Mouse (Mus musculus): ENCODE measurements at regions not wholly inside any gene's neighbourhood (a gene's known extent, or its start where the extent isn't known, plus 50 kb on each side); places are given as distances from the start of the nearest gene placed in this dataset.

- no peak for DNase-seq
Observed at GRCm38 (mm10) chr13:34462206-34462807, 117.3 kb upstream of the Slc22a23 start.

- no peak for DNase-seq
Observed at GRCm38 (mm10) chr13:34460969-34461368, 116.0 kb upstream of the Slc22a23 start.

- DNase-seq, result no peak
Observed at GRCm38 (mm10) chr13:34456051-34456450, 111.1 kb upstream of the Slc22a23 start.

GRCm38 (mm10) chr13:34446806-34447205, 101.8 kb upstream of the Slc22a23 start:
- DNase-seq, result no peak

- DNase-seq, result no peak
Observed at GRCm38 (mm10) chr13:34446327-34446726, 101.3 kb upstream of the Slc22a23 start.

- DNase-seq, result no peak
Observed at GRCm38 (mm10) chr13:34441347-34441746, 96.4 kb upstream of the Slc22a23 start.

GRCm38 (mm10) chr13:34427527-34427926, 82.5 kb upstream of the Slc22a23 start:
- DNase-seq, result no peak

GRCm38 (mm10) chr13:34424921-34425320, 79.9 kb upstream of the Slc22a23 start:
- DNase-seq, result no peak

GRCm38 (mm10) chr13:34421644-34422043, 76.7 kb upstream of the Slc22a23 start:
- DNase-seq, result no peak

GRCm38 (mm10) chr13:34420341-34421156, 75.6 kb upstream of the Slc22a23 start:
- DNase-seq, result no peak

- no peak for DNase-seq
Observed at GRCm38 (mm10) chr13:34419061-34419460, 74.1 kb upstream of the Slc22a23 start.

GRCm38 (mm10) chr13:34416603-34417002, 71.6 kb upstream of the Slc22a23 start:
- DNase-seq, result no peak

- DNase-seq, result no peak
Observed at GRCm38 (mm10) chr13:34414533-34414932, 69.6 kb upstream of the Slc22a23 start.

GRCm38 (mm10) chr13:34408669-34409055, 63.7 kb upstream of the Slc22a23 start:
- DNase-seq, result no peak

- no peak for DNase-seq
Observed at GRCm38 (mm10) chr13:34408007-34408668, 63.2 kb upstream of the Slc22a23 start.

GRCm38 (mm10) chr13:34406291-34406690, 61.3 kb upstream of the Slc22a23 start:
- no peak for DNase-seq

- no peak for DNase-seq
Observed at GRCm38 (mm10) chr13:34402631-34403030, 57.6 kb upstream of the Slc22a23 start.

- no peak for DNase-seq
Observed at GRCm38 (mm10) chr13:34401031-34401430, 56.0 kb upstream of the Slc22a23 start.

- DNase-seq, result no peak
Observed at GRCm38 (mm10) chr13:34398847-34399246, 53.9 kb upstream of the Slc22a23 start.

- DNase-seq, result peak in 1 of 2 experiments; percentile 3
Observed at GRCm38 (mm10) chr13:34398061-34398787, 53.2 kb upstream of the Slc22a23 start.

- DNase-seq, result no peak
Observed at GRCm38 (mm10) chr13:34395504-34395903, 50.5 kb upstream of the Slc22a23 start.

GRCm38 (mm10) chr13:34395010-34395409, 50.0 kb upstream of the Slc22a23 start:
- no peak for DNase-seq
